Mouse (Mus musculus): Measurements from ENCODE around the gene Mmp12.
"Not testable (repeated sequence)": the region's sequence is repeated elsewhere in the genome, so short reads cannot be mapped to it uniquely, and the experiment has no call there.

Gene Mmp12

DNA sequence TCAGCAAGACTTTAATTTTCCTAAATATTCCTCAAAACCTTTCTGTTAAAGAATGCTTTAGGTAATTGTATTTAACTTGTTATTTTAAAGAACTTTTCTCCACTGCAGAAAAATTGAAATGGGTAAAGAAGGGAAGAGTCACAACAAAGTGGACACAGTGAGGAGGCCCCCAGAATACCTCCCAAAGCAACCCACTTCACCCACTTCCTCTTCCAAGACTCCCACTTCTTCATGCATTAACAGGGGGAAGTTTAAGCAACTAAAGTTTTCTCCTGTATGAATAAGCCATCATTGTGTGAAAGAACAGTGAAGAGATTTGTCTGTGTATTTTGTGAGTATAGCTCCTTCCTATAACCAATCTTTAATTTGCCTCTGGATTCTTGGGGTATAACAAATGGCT is at the start of gene Mmp12:
TSS of gene Mmp12 (plus strand) at position 275 of the 400 bp plus-strand sequence.
- no peak for DNase-seq (ENCODE audit: low read depth)

DNA sequence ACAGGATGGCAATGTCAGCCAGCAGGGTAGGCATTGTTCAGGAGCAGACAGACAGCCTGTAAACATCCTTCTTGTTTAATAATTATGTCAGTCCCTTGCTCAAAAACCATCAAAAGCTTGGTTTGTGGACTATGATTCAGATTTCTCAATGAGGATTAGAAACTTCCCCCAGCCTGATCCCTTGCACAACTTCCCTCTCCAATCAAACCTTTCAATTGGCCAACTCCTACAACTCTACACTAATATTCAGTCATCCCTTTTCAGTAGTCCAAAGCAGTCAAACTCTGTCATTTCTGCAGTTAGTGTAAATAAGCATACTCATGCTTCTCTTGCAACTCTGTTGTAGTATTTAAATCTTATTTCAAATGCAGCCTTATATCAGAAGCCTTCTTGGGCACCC is 12.3 kb upstream of the Mmp12 start:
- DNase-seq (ENCODE audit: low read depth) = no peak

DNA sequence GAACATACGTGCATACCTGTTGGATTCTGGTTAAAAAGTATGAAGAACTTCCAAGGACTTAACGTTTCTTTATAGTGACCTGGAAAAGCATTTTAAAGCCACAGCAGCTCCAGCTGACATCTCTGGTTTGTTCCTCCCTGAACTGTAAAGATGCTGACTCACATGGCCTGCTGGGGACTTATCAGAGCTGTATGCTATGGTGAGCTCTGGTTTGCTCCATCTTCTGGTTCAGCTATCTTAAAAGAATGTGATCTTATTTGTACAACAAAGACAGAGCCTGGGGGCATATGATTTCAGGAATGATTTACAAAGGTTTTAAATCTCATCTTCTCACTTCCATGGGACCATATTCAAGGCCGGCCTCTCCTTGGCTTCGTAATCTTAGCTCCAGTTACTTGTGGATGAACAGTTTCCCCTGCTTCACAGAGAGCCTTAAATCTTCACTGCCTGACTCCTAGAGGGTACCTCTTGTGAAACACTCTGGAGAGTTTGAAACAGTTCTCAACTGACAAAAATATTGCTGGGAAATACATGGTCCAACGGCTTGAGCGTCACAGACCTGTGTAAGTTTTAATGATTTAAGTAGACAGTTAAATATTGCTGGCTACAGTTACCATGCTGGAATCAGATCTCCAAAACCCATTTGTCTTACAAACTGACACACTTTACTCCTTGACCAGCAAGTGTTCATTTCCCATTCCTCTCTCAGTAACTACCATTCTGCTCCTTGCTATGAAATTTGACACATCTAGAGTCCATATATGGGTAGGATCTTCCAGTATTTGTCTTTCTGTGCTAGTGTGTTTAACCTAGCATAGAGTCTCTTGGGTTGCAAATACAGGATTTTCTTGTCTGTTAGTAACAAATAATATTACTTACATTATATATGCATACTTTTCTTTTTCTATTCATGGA is 8.2 kb upstream of the Mmp12 start:
- no peak for DNase-seq (ENCODE audit: low read depth)

DNA sequence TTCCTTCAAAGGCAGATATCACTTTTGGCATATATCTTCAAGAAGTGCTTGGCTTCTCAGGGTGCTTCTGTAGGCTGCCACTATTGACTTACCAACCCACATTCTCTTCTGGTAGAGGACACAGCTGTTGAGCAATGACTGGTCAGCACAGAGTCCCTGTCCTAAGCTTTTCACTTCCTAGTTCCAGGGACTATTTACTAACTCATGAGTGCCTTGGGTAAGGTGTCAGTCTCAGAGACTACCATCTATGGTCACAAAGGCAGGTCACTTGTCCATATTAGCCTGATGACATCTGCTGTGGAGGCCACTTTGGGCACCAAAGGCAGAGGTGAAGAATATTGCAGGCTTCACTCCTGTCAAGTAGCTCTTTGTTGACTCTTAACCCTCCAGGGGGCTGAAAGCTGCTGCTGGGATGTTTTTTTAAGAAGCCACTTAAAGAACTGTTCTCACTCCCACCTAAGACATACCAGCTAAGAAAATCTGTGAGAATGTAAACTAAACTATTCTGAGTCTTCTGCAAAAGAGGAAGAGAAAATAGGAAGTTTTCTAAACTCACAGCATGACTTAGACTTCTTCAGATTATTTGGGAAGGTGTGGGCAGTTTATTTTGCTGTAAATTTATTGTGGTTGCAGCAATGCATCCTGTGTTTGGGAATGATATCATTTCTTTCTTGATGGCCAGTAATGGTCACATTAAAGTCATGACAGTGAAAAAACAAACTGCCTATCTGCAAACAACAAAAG is 7.3 kb upstream of the Mmp12 start:
- DNase-seq (ENCODE audit: low read depth) = no peak

DNA sequence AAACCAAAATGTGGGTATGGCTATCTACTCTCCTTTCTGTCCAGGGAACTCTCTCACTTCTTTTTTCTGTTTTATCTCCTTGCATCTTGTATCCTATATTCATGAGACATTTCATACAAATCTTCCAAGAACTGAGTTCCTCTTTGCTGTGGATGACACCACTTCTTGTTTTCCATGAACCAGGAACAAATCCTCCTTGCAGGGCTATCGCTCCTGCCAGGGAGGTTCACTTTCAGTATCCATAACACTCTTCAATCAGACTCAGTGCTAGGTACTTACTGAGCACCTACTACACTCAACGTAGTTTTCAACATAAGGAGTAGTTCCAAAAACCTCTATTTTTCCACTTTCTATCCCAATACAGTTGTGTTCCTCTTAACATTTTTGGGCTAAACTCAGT is 1.3 kb downstream of the Mmp12 start:
- no peak for DNase-seq (ENCODE audit: low read depth)

DNA sequence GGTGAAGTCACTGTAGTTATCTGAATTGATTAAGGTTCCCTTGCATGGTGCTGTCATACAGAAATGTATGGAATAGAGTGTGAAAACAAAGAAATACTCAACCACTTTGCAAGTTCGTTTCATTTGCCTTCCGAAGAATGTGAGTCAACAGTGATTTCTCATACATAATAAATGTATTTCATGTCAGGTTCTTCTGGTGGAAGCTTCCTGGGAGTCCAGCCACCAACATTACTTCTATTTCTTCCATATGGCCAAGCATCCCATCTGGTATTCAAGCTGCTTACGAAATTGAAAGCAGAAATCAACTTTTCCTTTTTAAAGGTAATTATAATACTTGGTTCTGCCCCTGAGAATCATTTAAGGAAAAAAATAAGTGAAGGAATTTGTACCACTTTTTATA is 10.4 kb downstream of the Mmp12 start:
- DNase-seq (ENCODE audit: low read depth) = no peak

DNA sequence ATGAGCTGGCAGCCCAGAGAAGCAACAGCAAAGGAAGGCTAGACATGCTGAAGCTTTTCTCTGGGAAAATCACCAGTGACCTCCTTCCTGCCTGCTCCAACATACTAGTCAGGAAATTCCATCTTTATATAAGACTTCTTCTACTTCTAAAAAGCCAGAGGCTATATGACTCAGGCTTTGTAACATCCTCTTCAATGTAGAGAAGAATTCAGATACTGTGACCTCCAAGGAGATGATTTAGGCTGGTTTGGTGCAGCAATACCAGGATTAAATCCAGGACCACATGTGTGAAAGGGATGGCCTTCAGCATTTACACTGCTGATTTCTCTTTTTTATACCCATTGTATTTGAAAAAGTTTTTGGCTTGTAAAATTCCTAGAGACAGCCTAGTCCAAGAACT is 43.8 kb downstream of the Mmp12 start, which contains the start of gene Mmp1b:
TSS of gene Mmp1b (minus strand) at position 101 of the 400 bp plus-strand sequence.
- DNase-seq (ENCODE audit: low read depth) = no peak

DNA sequence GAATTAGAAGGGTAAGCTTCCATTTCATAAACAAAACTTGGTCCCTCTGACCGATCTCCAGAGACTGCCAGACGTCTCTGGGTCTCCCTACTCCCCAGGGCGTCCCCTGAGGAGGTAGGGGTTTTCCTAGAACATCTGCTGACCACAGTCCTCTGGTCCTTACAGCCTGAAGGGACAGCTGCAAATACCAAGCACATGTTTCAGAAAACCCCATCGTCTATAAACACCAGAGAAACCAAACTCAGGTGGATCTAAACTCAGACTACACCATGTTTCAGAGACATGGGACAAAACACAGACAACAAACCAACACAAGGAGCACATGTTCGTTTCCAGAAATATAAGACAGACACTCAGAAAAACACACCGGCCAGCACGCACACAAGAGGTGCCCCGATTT is 52.4 kb downstream of the Mmp12 start:
- not testable (repeated sequence) for DNase-seq (ENCODE audit: low read depth)
